Mouse (Mus musculus) NIH3T3 (cell line): ENCODE data around the gene Nbea.

ENCODE experiments used
- DNase-seq: peaks from one replicate; pipeline ENCODE4 v3.0.0-alpha.2; 2012; ENCODE audit warnings: low read depth

The Nbea gene

GRCm38 (mm10) chr3:55783171-55784081 lies 400.1 kb downstream of the Nbea start:
- DNase-seq = peak; percentile 88

- peak; percentile 66 for DNase-seq
These were observed 400.7 kb downstream of the Nbea start for GRCm38 (mm10) chr3:55782771-55783170.

- peak; percentile 94 for DNase-seq
These were observed 401.3 kb downstream of the Nbea start, which contains the start of gene Mab21l1 for GRCm38 (mm10) chr3:55782056-55782687. Mab21l1 (plus strand) TSS chr3:55782510.

GRCm38 (mm10) chr3:55781429-55782055 lies 402.0 kb downstream of the Nbea start:
- DNase-seq = peak; percentile 43

GRCm38 (mm10) chr3:55780120-55781070 lies 403.1 kb downstream of the Nbea start:
- DNase-seq = peak; percentile 70

GRCm38 (mm10) chr3:55778764-55779730 lies 404.5 kb downstream of the Nbea start:
- peak; percentile 54 for DNase-seq

- no peak for DNase-seq
These were observed 406.0 kb downstream of the Nbea start for GRCm38 (mm10) chr3:55777501-55777900.

- DNase-seq = no peak
These were observed 407.7 kb downstream of the Nbea start for GRCm38 (mm10) chr3:55775753-55776152.

GRCm38 (mm10) chr3:55775245-55775644 lies 408.3 kb downstream of the Nbea start:
- DNase-seq = no peak

GRCm38 (mm10) chr3:55774203-55774602 lies 409.3 kb downstream of the Nbea start:
- DNase-seq = no peak

GRCm38 (mm10) chr3:55769308-55769707 lies 414.2 kb downstream of the Nbea start:
- no peak for DNase-seq

- no peak for DNase-seq
These were observed 414.8 kb downstream of the Nbea start for GRCm38 (mm10) chr3:55768654-55769053.

GRCm38 (mm10) chr3:55763591-55763990 lies 419.9 kb downstream of the Nbea start:
- DNase-seq = no peak

GRCm38 (mm10) chr3:55758297-55758696 lies 425.2 kb downstream of the Nbea start:
- peak; percentile 49 for DNase-seq

- no peak for DNase-seq
These were observed 426.8 kb downstream of the Nbea start for GRCm38 (mm10) chr3:55756602-55757190.

GRCm38 (mm10) chr3:55755805-55756601 lies 427.5 kb downstream of the Nbea start:
- peak; percentile 26 for DNase-seq

- no peak for DNase-seq
These were observed 428.4 kb downstream of the Nbea start for GRCm38 (mm10) chr3:55754981-55755608.

- DNase-seq = no peak
These were observed 429.6 kb downstream of the Nbea start for GRCm38 (mm10) chr3:55753872-55754271.

GRCm38 (mm10) chr3:55752558-55752957 lies 430.9 kb downstream of the Nbea start:
- DNase-seq = no peak
